Mouse (Mus musculus) heart, postnatal 0 days (tissue): Measurements from ENCODE around the gene Nme6.

Experiments
- CTCF ChIP-seq: IDR thresholded peaks from 2 replicates; pipeline ENCODE4 v1.5.1; 2016; ENCODE audit warnings: antibody characterized with exemption, control low read depth, low read depth
- EP300 ChIP-seq: IDR thresholded peaks from 2 replicates; pipeline ENCODE4 v1.6.1; 2016; ENCODE audit warnings: antibody characterized with exemption, low read depth

- TF ChIP-seq EP300 (no peak), CTCF (no peak)
Observed at GRCm38 (mm10) chr9:109833088-109833412, 501 bp downstream of the Nme6 start.
